Mouse (Mus musculus): ENCODE measurements around the gene Tecpr1.

Tecpr1 gene

GRCm38 (mm10) chr5:144169275-144169975 is 54.0 kb downstream of the Tecpr1 start:
- DNase-seq (ENCODE audit: low spot score in 2 of 2), result no peak

GRCm38 (mm10) chr5:144165756-144166155 is 57.7 kb downstream of the Tecpr1 start:
- no peak for DNase-seq (ENCODE audit: low spot score in 2 of 2)

- DNase-seq (ENCODE audit: low spot score in 2 of 2), result no peak
These were observed 60.5 kb downstream of the Tecpr1 start for GRCm38 (mm10) chr5:144162813-144163517.

GRCm38 (mm10) chr5:144162080-144162812 is 61.2 kb downstream of the Tecpr1 start:
- DNase-seq (ENCODE audit: low spot score in 2 of 2), result no peak

GRCm38 (mm10) chr5:144159137-144159536 is 64.3 kb downstream of the Tecpr1 start:
- no peak for DNase-seq (ENCODE audit: low spot score in 2 of 2)

DNA sequence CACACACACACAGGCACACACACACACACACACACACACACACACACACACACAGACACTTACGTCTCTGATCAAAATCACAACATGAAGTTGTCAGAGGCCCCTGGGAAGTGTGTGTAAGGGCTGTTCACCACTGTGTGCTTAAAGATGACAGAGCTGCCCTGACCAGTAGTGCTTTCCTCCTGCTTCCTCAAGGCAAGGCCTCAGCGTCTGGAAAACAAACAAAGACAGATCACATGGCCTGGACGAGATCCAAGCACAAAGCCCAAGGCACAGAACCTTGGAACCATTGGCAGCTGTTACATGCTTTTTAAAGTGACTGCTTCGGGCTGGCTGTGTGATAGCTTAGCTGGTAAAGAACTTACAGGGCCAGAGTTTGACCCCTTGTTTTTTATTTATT is 64.8 kb downstream of the Tecpr1 start:
- no peak for DNase-seq (ENCODE audit: low spot score in 2 of 2)

- peak; percentile 28 to 73 for DNase-seq (ENCODE audit: low spot score in 2 of 2)
These were observed 68.9 kb downstream of the Tecpr1 start for GRCm38 (mm10) chr5:144154528-144154927.

DNA sequence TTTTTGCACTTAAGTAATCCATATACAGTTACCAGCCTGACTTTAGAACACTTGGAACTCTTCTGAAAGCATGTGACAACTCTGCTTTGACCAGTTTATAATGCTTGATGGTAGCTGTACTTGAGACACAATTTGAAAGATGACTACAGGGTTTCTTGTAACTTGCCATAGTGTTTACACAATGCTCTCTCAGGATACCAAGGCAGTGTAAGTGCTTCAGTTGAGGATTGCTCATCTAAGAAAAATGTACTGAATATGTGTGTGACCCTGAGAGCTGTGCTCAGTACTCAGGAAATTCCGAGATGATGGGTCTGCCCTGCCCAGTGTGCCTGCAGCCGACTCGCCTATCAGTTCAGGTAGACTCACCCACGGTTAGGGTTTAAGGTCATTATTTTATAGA is 72.1 kb downstream of the Tecpr1 start:
- DNase-seq (ENCODE audit: low spot score in 2 of 2), result no peak

DNA sequence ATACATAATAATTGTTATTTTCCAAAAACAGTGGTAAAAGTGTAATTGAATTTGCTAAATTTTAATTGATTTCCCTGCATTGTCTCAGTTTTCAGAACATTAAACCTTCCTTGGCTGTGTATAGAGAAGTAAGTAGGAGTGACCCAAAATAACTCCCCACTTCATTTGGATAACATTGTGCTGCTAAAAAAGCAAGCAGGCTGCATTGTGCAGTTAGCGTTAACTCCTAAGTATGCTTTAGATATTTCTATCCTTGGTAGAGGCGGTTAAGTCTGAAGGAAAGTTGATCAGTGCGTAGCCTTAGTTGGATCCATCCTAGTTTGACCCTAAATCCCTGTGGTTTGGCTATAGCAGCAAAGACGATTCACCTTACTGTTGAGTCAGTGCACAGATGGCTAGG is 73.9 kb downstream of the Tecpr1 start:
- no peak for DNase-seq (ENCODE audit: low spot score in 2 of 2)

DNA sequence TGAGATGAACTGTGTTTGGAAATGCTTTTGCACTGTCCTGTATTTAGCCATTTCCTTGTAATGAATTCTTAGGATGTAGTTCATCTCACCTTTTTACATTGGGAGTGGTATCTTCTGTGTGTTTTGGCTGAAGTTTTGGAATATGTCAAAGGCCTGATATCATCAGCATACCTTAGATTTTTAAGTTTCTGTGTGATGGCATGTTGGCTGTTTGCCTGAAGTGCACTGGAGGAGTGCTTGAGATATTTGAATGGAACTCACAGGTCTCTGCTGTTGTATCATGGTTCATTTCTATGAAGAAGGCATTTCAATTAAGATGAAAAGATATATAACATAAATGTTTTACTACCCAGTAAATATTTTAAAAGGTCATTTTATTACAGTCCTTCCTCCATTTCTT is 76.5 kb downstream of the Tecpr1 start:
- no peak for DNase-seq (ENCODE audit: low spot score in 2 of 2)
